Mouse (Mus musculus) C2C12 (cell line): ENCODE data around the gene Maml1.

Experiments
- CEBPB ChIP-seq: IDR thresholded peaks from one replicate; pipeline ENCODE4 v1.6.1; 2011; ENCODE audit warnings: low read depth, mild to moderate bottlenecking, control low read depth, moderate library complexity
- CTCF ChIP-seq: IDR thresholded peaks from one replicate; pipeline ENCODE4 v1.5.1; 2011; ENCODE audit not compliant: control insufficient read depth, insufficient read depth, insufficient read length

GRCm38 (mm10) chr11:50253393-50253792 lies 38.7 kb downstream of the Maml1 start:
- no peak for TF ChIP-seq CTCF
- TF ChIP-seq CEBPB = no peak
